Comparison of ENCODE assay signal across 12 mouse cellular contexts in the genomic region with DNA sequence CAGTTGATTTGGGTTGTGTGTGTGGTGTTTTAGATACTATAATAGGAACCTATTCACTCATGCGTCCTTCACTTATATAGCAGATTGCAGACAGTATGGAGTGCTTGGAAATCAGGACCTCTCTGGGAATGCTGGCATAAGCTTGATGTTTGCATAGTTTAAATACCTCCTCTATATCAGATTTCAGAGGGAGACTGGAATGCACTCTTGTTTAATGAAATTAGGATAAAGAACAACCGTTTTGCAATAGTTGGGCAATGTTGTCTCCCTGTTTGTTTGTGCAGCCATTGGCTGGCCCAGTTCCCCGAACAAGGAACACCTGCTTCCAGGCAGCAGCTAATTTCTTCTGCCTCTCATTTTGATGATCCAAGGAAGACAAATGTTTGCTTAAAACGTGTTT. TPM values are rescaled to one million over a fixed set of nuclear protein-coding genes. Genes with fewer than 3 reads are reported as not detected.
DNase-seq lines count a peak whose midpoint lies in the region; ATAC-seq and TF ChIP-seq lines count a peak whose summit lies in the region.
"Had no signal": no experiment of that assay in that cellular context is flagged by ENCODE, and none has a peak within 500 bp of the region (broad histone marks: within the 10 kb centered on the region; RNA-seq: fewer than 3 reads in every experiment).

No protein-coding gene starts in this region.

- H3K27me3 ChIP-seq in limb, embryonic 15.5 days, result no peaks in the 10 kb centered on the region
- H3K27me3 ChIP-seq in limb, embryonic 10.5 days (ENCODE audit: low read depth, poor library complexity, severe bottlenecking), result no peaks in the 10 kb centered on the region
- H3K27me3 ChIP-seq: neural tube, embryonic 12.5 days had no signal

- DNase-seq in gastrocnemius, adult 2 months, result peak; percentile 45
- no peak for DNase-seq in gastrocnemius, postnatal 14 days
- DNase-seq in limb, embryonic 10.5 days (ENCODE audit: low spot score), result no peak
- DNase-seq in thymus, adult 18-20 months, result no peak
- DNase-seq in right cerebral cortex, postnatal 4 days, result no peak

- H3K9ac ChIP-seq in limb, embryonic 15.5 days, result no peak overlapping the region
- H3K9ac ChIP-seq: neural tube, embryonic 12.5 days had no signal

- H3K4me1 ChIP-seq in limb, embryonic 15.5 days, result 0 out of 2 replicates have a peak, but pooled peaks cover 6% of the 10 kb centered on the region
- 0 out of 2 replicates have a peak, but pooled peaks cover under 1% of the 10 kb centered on the region for H3K4me1 ChIP-seq in limb, embryonic 10.5 days
- H3K4me1 ChIP-seq: neural tube, embryonic 12.5 days had no signal

- H3K4me2 ChIP-seq in limb, embryonic 15.5 days, result no peak overlapping the region
- H3K4me2 ChIP-seq: midbrain, embryonic 11.5 days; neural tube, embryonic 12.5 days had no signal

- H3K9me3 ChIP-seq in limb, embryonic 15.5 days, result no peaks in the 10 kb centered on the region
- H3K9me3 ChIP-seq in limb, embryonic 10.5 days (replicated peaks), result no peaks in the 10 kb centered on the region
- H3K9me3 ChIP-seq: neural tube, embryonic 12.5 days had no signal

- no peak for ATAC-seq in limb, embryonic 15.5 days (ENCODE audit: insufficient number of reproducible peaks, low FRiP score, low TSS enrichment, low read depth)
- peak; percentile 65 for ATAC-seq in granulocyte monocyte progenitor cell, adult 5-6 weeks (replicated peaks; ENCODE audit: poor library complexity, severe bottlenecking)
- peak; percentile 29; the same call in 1 of the 2 replicates for ATAC-seq in megakaryocyte progenitor cell, adult 5-6 weeks (replicated peaks; ENCODE audit: poor library complexity)
- ATAC-seq: forebrain, embryonic 16.5 days had no signal

- TF ChIP-seq CTCF in gastrocnemius, adult 2 months (IDR thresholded peaks at IDR 0.05), result no peak

- H3K36me3 ChIP-seq in limb, embryonic 15.5 days, result peaks cover 46% of the 10 kb centered on the region
- H3K36me3 ChIP-seq in limb, embryonic 10.5 days, result peaks cover 69% of the 10 kb centered on the region

- intact Hi-C loops in gastrocnemius, adult 2 months (cut with DNase I), result no loop called here
- intact Hi-C loops in gastrocnemius, postnatal 14 days (cut with DNase I; ENCODE audit: low total_unique reads), result no loop called here

- no peak overlapping the region for H3K4me3 ChIP-seq in gastrocnemius, adult 2 months
- H3K4me3 ChIP-seq in limb, embryonic 15.5 days, result no peak overlapping the region
- no peak overlapping the region for H3K4me3 ChIP-seq in limb, embryonic 10.5 days
- H3K4me3 ChIP-seq: neural tube, embryonic 12.5 days had no signal

- whole genome bisulfite sequencing in limb, embryonic 15.5 days, result 41% methylated on average over 4 of the region's 4 CpGs
- 71% methylated on average over 4 of the region's 4 CpGs for WGBS in limb, embryonic 10.5 days

- peak overlapping the region; percentile 56 for H3K27ac ChIP-seq in gastrocnemius, adult 2 months
- 0 out of 2 replicates have a peak overlapping the region, but pooled peaks have one; percentile 30 for H3K27ac ChIP-seq in limb, embryonic 15.5 days
- H3K27ac ChIP-seq in limb, embryonic 10.5 days, result no peak overlapping the region
- H3K27ac ChIP-seq: neural tube, embryonic 12.5 days; stomach, postnatal 0 days had no signal

RNA-seq across cellular contexts. Expression of gene Mmd, which starts 9.8 kb away (rescaled TPM):
- total RNA-seq in gastrocnemius, adult 2 months (2021), result 1 to 10 TPM; 9.2 to 9.5 TPM
- 10 to 100 TPM in 1 of 2 experiments, 1 to 10 TPM in 1; 7.8 to 10.7 TPM for total RNA-seq in gastrocnemius, postnatal 14 days (2021)
- 26.3 and 31.7 TPM in 2 replicates for polyA plus RNA-seq in limb, embryonic 15.5 days (2015; fragmentation: Nextera tagmentation; extraction: Ambion mirVana)
- 38.0 and 38.7 TPM in 2 replicates for polyA plus RNA-seq in limb, embryonic 10.5 days (2016; fragmentation: Nextera tagmentation; extraction: Ambion mirVana)
- total RNA-seq in granulocyte monocyte progenitor cell, adult 5-6 weeks (2014; fragmentation: Nextera tagmentation), result 14.0 and 17.9 TPM in 2 replicates
- 10.6 and 21.5 TPM in 2 replicates for total RNA-seq in granulocyte monocyte progenitor cell, adult 5-6 weeks (2017)
- total RNA-seq in megakaryocyte progenitor cell, adult 5-6 weeks (2015), result 19.0 and 20.5 TPM in 2 replicates
- total RNA-seq in megakaryocyte progenitor cell, adult 5-6 weeks (2017), result 16.0 and 17.7 TPM in 2 replicates
